Mouse (Mus musculus): ENCODE measurements around the gene Prkce. TPM values are rescaled to one million over a fixed set of nuclear protein-coding genes. Genes with fewer than 3 reads are reported as not detected.

Gene Prkce
- polyA plus RNA-seq, 1 experiment: 1.9 TPM

- Histone ChIP-seq H3K79me2 (ENCODE audit: control insufficient read depth, insufficient read depth) (no peaks in the 10 kb centered on the region), H3ac (ENCODE audit: control insufficient read depth, insufficient read length) (no peak overlapping the region), H3K36me3 (ENCODE audit: control insufficient read depth, insufficient read depth) (peaks cover 6% of the 10 kb centered on the region), H3K4me3 (no peak overlapping the region), H3K4me2 (ENCODE audit: low read depth) (no peak overlapping the region), H3K27me3 (ENCODE audit: control insufficient read depth, insufficient read depth, insufficient read length) (no peaks in the 10 kb centered on the region)
- TF ChIP-seq CEBPB (IDR thresholded peaks at IDR 0.05; ENCODE audit: insufficient read depth, poor library complexity, severe bottlenecking) (no peak), POLR2AphosphoS2 (IDR thresholded peaks at IDR 0.05; ENCODE audit: insufficient read length, low read depth) (no peak), REST (IDR thresholded peaks at IDR 0.05; ENCODE audit: insufficient read depth, insufficient read length) (no peak), TCF12 (IDR thresholded peaks at IDR 0.05; ENCODE audit: insufficient read depth, poor library complexity, severe bottlenecking) (no peak), USF1 (IDR thresholded peaks at IDR 0.05; ENCODE audit: low read depth) (no peak), MYOD1 (IDR thresholded peaks at IDR 0.05; ENCODE audit: control insufficient read depth in 1 of 3, insufficient read length in 2 of 3, low read depth in 2 of 3) (no peak), MAX (IDR thresholded peaks at IDR 0.05; ENCODE audit: low read depth) (no peak), POLR2A (IDR thresholded peaks at IDR 0.05; ENCODE audit: insufficient read length, low read depth) (no peak), SRF (IDR thresholded peaks at IDR 0.05; ENCODE audit: control insufficient read depth, insufficient read length, low read depth) (no peak), TCF3 (IDR thresholded peaks at IDR 0.05; ENCODE audit: insufficient read length, low read depth) (no peak), MYOG (IDR thresholded peaks at IDR 0.05; ENCODE audit: control insufficient read depth in 1 of 3, insufficient read depth in 1 of 3, insufficient read length in 2 of 3, low read depth in 2 of 3) (no peak), E2F4 (IDR thresholded peaks at IDR 0.05; ENCODE audit: insufficient read depth) (no peak)
These were observed 35.1 kb upstream of the Prkce start for GRCm38 (mm10) chr17:86132534-86132933.

- no peak for TF ChIP-seq USF1 (IDR thresholded peaks at IDR 0.05; ENCODE audit: low read depth)
- no peak for TF ChIP-seq TCF3 (IDR thresholded peaks at IDR 0.05; ENCODE audit: insufficient read length, low read depth)
- TF ChIP-seq CEBPB (IDR thresholded peaks at IDR 0.05; ENCODE audit: insufficient read depth, poor library complexity, severe bottlenecking): no peak
- TF ChIP-seq MAX (IDR thresholded peaks at IDR 0.05; ENCODE audit: low read depth): no peak
- no peak for TF ChIP-seq REST (IDR thresholded peaks at IDR 0.05; ENCODE audit: insufficient read depth, insufficient read length)
- no peak for TF ChIP-seq POLR2A (IDR thresholded peaks at IDR 0.05; ENCODE audit: insufficient read length, low read depth)
- no peak for TF ChIP-seq SRF (IDR thresholded peaks at IDR 0.05; ENCODE audit: control insufficient read depth, insufficient read length, low read depth)
- no peak for TF ChIP-seq MYOD1 (IDR thresholded peaks at IDR 0.05; ENCODE audit: control insufficient read depth in 1 of 3, insufficient read length in 2 of 3, low read depth in 2 of 3)
- no peak for TF ChIP-seq TCF12 (IDR thresholded peaks at IDR 0.05; ENCODE audit: insufficient read depth, poor library complexity, severe bottlenecking)
- no peak for TF ChIP-seq E2F4 (IDR thresholded peaks at IDR 0.05; ENCODE audit: insufficient read depth)
- H3ac ChIP-seq (ENCODE audit: control insufficient read depth, insufficient read length): no peak overlapping the region
- no peak overlapping the region for H3K4me3 ChIP-seq
- H3K4me2 ChIP-seq (ENCODE audit: low read depth): no peak overlapping the region
- H3K79me2 ChIP-seq (ENCODE audit: control insufficient read depth, insufficient read depth): no peaks in the 10 kb centered on the region
- no peaks in the 10 kb centered on the region for H3K27me3 ChIP-seq (ENCODE audit: control insufficient read depth, insufficient read depth, insufficient read length)
- H3K36me3 ChIP-seq (ENCODE audit: control insufficient read depth, insufficient read depth): peaks cover 16% of the 10 kb centered on the region
These were observed 33.1 kb upstream of the Prkce start for GRCm38 (mm10) chr17:86134461-86134860.

- no peaks in the 10 kb centered on the region for H3K79me2 ChIP-seq (ENCODE audit: control insufficient read depth, insufficient read depth)
- no peak overlapping the region for H3K4me3 ChIP-seq
- H3K4me2 ChIP-seq (ENCODE audit: low read depth): no peak overlapping the region
- H3ac ChIP-seq (ENCODE audit: control insufficient read depth, insufficient read length): no peak overlapping the region
- no peak for TF ChIP-seq E2F4 (IDR thresholded peaks at IDR 0.05; ENCODE audit: insufficient read depth)
- no peak for TF ChIP-seq SRF (IDR thresholded peaks at IDR 0.05; ENCODE audit: control insufficient read depth, insufficient read length, low read depth)
- no peak for TF ChIP-seq MAX (IDR thresholded peaks at IDR 0.05; ENCODE audit: low read depth)
- TF ChIP-seq MYOG (IDR thresholded peaks at IDR 0.05; ENCODE audit: control insufficient read depth in 1 of 3, insufficient read depth in 1 of 3, insufficient read length in 2 of 3, low read depth in 2 of 3): no peak
- no peak for TF ChIP-seq USF1 (IDR thresholded peaks at IDR 0.05; ENCODE audit: low read depth)
- no peak for TF ChIP-seq MYOD1 (IDR thresholded peaks at IDR 0.05; ENCODE audit: control insufficient read depth in 1 of 3, insufficient read length in 2 of 3, low read depth in 2 of 3)
- TF ChIP-seq REST (IDR thresholded peaks at IDR 0.05; ENCODE audit: insufficient read depth, insufficient read length): no peak
- TF ChIP-seq TCF3 (IDR thresholded peaks at IDR 0.05; ENCODE audit: insufficient read length, low read depth): no peak
- TF ChIP-seq POLR2A (IDR thresholded peaks at IDR 0.05; ENCODE audit: insufficient read length, low read depth): no peak
- TF ChIP-seq TCF12 (IDR thresholded peaks at IDR 0.05; ENCODE audit: insufficient read depth, poor library complexity, severe bottlenecking): no peak
- H3K27me3 ChIP-seq (ENCODE audit: control insufficient read depth, insufficient read depth, insufficient read length): no peaks in the 10 kb centered on the region
- H3K36me3 ChIP-seq (ENCODE audit: control insufficient read depth, insufficient read depth): peaks cover 17% of the 10 kb centered on the region
These were observed 31.8 kb upstream of the Prkce start for GRCm38 (mm10) chr17:86135835-86136234.

- H3K27me3 ChIP-seq (ENCODE audit: control insufficient read depth, insufficient read depth, insufficient read length): no peaks in the 10 kb centered on the region
- TF ChIP-seq SRF (IDR thresholded peaks at IDR 0.05; ENCODE audit: control insufficient read depth, insufficient read length, low read depth) (no peak), POLR2AphosphoS2 (IDR thresholded peaks at IDR 0.05; ENCODE audit: insufficient read length, low read depth) (no peak)
- H3ac ChIP-seq (ENCODE audit: control insufficient read depth, insufficient read length): peak overlapping the region; percentile 37
- H3K4me3 ChIP-seq: peak overlapping the region; percentile 83
- peaks cover 12% of the 10 kb centered on the region for H3K36me3 ChIP-seq (ENCODE audit: control insufficient read depth, insufficient read depth)
- H3K4me2 ChIP-seq (ENCODE audit: low read depth): peak overlapping the region; percentile 86
- H3K79me2 ChIP-seq (ENCODE audit: control insufficient read depth, insufficient read depth): peaks cover 20% of the 10 kb centered on the region
These were observed 23.0 kb upstream of the Prkce start for GRCm38 (mm10) chr17:86144537-86145078.
